Mouse (Mus musculus) hindbrain, embryonic 16.5 days (tissue): ENCODE measurements around the gene Prdx6. TPM values are rescaled to one million over a fixed set of nuclear protein-coding genes. Genes with fewer than 3 reads are reported as not detected.

Source experiments
- ATAC-seq: fragments of 200-750 bp; cut with Nextera tagmentation; 2 replicates; pipeline ENCODE4 v1.8.0; 2017; ENCODE audit warnings: moderate TSS enrichment, moderate library complexity
- H3K27ac ChIP-seq: fragments of 300-500 bp; sonication (generic); 2 replicates; pipeline ENCODE4 v1.5.1; 2014; ENCODE audit warnings: low read depth, mild to moderate bottlenecking, control low read depth, low read length, moderate library complexity
- H3K27me3 ChIP-seq: fragments of 300-500 bp; sonication (generic); replicated peaks from 2 replicates; pipeline ENCODE4 v1.6.1; 2014; ENCODE audit warnings: low read length; ENCODE audit not compliant: control insufficient read depth, insufficient read depth
- H3K36me3 ChIP-seq: fragments of 300-500 bp; sonication (generic); 2 replicates; pipeline ENCODE4 v1.6.1; 2014; ENCODE audit warnings: mild to moderate bottlenecking, low read length, moderate library complexity, mixed read lengths; ENCODE audit not compliant: control insufficient read depth, insufficient read depth
- H3K4me1 ChIP-seq: fragments of 300-500 bp; sonication (generic); 2 replicates; pipeline ENCODE4 v1.6.1; 2014; ENCODE audit warnings: low read depth, low read length; ENCODE audit not compliant: control insufficient read depth, insufficient read depth
- H3K4me2 ChIP-seq: fragments of 300-500 bp; sonication (generic); 2 replicates; pipeline ENCODE4 v1.6.1; 2014; ENCODE audit warnings: mild to moderate bottlenecking, low read length, control low read depth, moderate library complexity
- H3K4me3 ChIP-seq: fragments of 300-500 bp; sonication (generic); 2 replicates; pipeline ENCODE4 v1.5.1; 2014; ENCODE audit warnings: mild to moderate bottlenecking, low read length, control low read depth, moderate library complexity
- H3K9ac ChIP-seq: fragments of 300-500 bp; sonication (generic); 2 replicates; pipeline ENCODE4 v1.6.1; 2014; ENCODE audit warnings: low read depth, mild to moderate bottlenecking, control low read depth, low read length, moderate library complexity
- H3K9me3 ChIP-seq: fragments of 300-500 bp; sonication (generic); 2 replicates; pipeline ENCODE4 v1.6.1; 2014; ENCODE audit warnings: mild to moderate bottlenecking, low read length, moderate library complexity; ENCODE audit not compliant: control insufficient read depth
- WGBS: fragments of 180-500 bp; shearing (Covaris S2); extraction: QIAGEN DNeasy Blood & Tissue Kit; methylation state at CpG from one replicate; pipeline ENCODE4 v1.1.7; 2014; 5-methylcytosine and 5-hydroxymethylcytosine counted together
- polyA plus RNA-seq: library from polyadenylated mRNA; unstranded; fragments of >200 nt; fragmentation: Nextera tagmentation; extraction: Ambion mirVana; gene quantifications from 2 replicates; pipeline ENCODE4 v1.2.1, GENCODE M21; 2015

Prdx6 gene
- polyA plus RNA-seq, 1 experiment from 2014 or later, result 208 TPM

DNA sequence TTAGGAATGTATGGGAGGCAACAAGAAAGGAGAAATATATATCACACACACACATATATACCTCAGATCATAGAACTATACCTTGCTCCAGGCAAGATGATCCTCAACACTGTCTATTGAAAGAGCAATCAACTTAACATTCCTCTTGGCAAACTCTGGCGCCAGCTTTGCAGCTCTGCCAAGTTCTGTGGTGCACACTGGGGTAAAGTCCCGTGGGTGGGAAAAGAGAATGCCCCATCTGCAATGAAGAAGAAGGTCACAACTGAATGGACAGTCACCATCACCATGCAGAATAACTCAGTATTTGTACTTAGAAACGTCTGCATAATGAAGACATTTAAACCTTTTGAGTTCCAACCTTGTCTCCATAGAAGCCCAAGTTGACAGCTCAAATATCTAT is 3.8 kb downstream of the Prdx6 start:
- 68% methylated on average over 3 of the region's 3 CpGs for WGBS

GRCm38 (mm10) chr1:161237750-161238149 is 13.3 kb downstream of the Prdx6 start:
- Histone ChIP-seq H3K9me3 (no peaks in the 10 kb centered on the region), H3K9ac (no peak overlapping the region), H3K27ac (no peak overlapping the region), H3K4me2 (no peak overlapping the region), H3K27me3 (no peaks in the 10 kb centered on the region), H3K4me1 (no peaks in the 10 kb centered on the region), H3K36me3 (peaks cover 17% of the 10 kb centered on the region), H3K4me3 (no peak overlapping the region)
- ATAC-seq, result no peak
- WGBS, result 98% methylated on average over 4 of the region's 4 CpGs

More for the DNA sequence above, 3.8 kb downstream of the Prdx6 start:
- H3K4me2 ChIP-seq, result no peak overlapping the region
- ATAC-seq, result no peak
- H3K4me3 ChIP-seq, result no peak overlapping the region
- no peaks in the 10 kb centered on the region for H3K27me3 ChIP-seq
- no peak overlapping the region for H3K9ac ChIP-seq
- H3K4me1 ChIP-seq, result peaks cover 15% of the 10 kb centered on the region
- H3K27ac ChIP-seq, result no peak overlapping the region
- H3K9me3 ChIP-seq, result no peaks in the 10 kb centered on the region
- H3K36me3 ChIP-seq, result peaks cover 13% of the 10 kb centered on the region

- Histone ChIP-seq H3K9me3 (no peaks in the 10 kb centered on the region), H3K27ac (no peak overlapping the region), H3K36me3 (peaks cover 14% of the 10 kb centered on the region), H3K9ac (no peak overlapping the region), H3K4me1 (no peaks in the 10 kb centered on the region), H3K4me2 (no peak overlapping the region), H3K4me3 (no peak overlapping the region), H3K27me3 (no peaks in the 10 kb centered on the region)
- 94% methylated on average over 7 of the region's 7 CpGs for WGBS
- no peak for ATAC-seq
Observed at GRCm38 (mm10) chr1:161237339-161237738, 13.7 kb downstream of the Prdx6 start.

GRCm38 (mm10) chr1:161233226-161233839 is 17.7 kb downstream of the Prdx6 start:
- Histone ChIP-seq H3K27ac (no peak overlapping the region), H3K4me3 (no peak overlapping the region), H3K36me3 (peaks cover 2% of the 10 kb centered on the region; the same call in 1 of the 2 replicates), H3K4me2 (no peak overlapping the region), H3K27me3 (no peaks in the 10 kb centered on the region), H3K9ac (no peak overlapping the region), H3K4me1 (no peaks in the 10 kb centered on the region), H3K9me3 (no peaks in the 10 kb centered on the region)
- 78% methylated on average over 13 of the region's 13 CpGs for WGBS
- no peak for ATAC-seq

DNA sequence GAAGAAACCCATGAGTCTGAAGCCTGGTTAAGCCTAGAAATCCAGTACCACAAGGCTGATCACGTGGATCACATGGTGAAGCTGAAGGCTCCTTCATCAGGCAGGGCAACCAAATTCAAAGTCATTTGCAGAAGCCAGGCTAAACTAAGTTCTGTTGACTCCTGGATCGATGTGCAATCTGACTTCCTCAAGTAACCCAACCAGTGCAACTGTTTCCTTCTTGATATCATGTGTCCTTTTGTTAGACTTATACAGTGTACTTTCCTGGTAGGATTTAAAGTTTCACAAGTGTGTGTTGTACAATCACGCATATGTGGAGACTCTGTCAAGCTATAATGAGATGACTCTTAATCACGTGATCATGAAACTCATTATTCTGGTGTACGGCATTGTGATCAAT is 18.8 kb downstream of the Prdx6 start:
- H3K27ac ChIP-seq, result no peak overlapping the region
- no peak for ATAC-seq
- no peaks in the 10 kb centered on the region for H3K27me3 ChIP-seq
- no peaks in the 10 kb centered on the region for H3K9me3 ChIP-seq
- peaks cover 2% of the 10 kb centered on the region; the same call in 1 of the 2 replicates for H3K36me3 ChIP-seq
- no peaks in the 10 kb centered on the region for H3K4me1 ChIP-seq
- no peak overlapping the region for H3K9ac ChIP-seq
- no peak overlapping the region for H3K4me2 ChIP-seq
- WGBS, result 94% methylated on average over 5 of the region's 5 CpGs
- no peak overlapping the region for H3K4me3 ChIP-seq

DNA sequence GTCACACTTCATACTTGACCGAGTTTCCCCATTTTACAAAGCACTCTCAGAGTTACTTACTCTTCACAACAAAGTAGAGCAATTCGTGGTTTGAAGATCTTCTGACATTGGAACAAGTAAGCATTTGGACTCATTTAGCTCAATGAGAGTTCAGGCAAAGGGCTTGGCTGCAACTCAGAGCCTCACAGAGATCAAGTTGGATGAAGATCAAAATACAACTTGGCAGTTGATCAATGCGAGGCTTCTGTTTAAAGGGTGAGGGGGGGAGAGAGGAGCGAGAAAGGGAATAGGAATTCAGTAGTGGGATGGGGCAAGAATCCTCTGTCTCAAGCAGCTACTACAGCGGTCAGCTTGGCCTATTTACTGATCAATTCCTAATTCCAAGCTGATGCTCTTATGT is 26.2 kb downstream of the Prdx6 start:
- no peaks in the 10 kb centered on the region for H3K4me1 ChIP-seq
- no peaks in the 10 kb centered on the region for H3K36me3 ChIP-seq
- H3K9me3 ChIP-seq, result no peaks in the 10 kb centered on the region
- no peaks in the 10 kb centered on the region for H3K27me3 ChIP-seq
- no peak overlapping the region for H3K27ac ChIP-seq
- peak; percentile 94 for ATAC-seq
- WGBS, result 29% methylated on average over 5 of the region's 5 CpGs
- no peak overlapping the region for H3K4me2 ChIP-seq
- H3K9ac ChIP-seq, result no peak overlapping the region
- H3K4me3 ChIP-seq, result no peak overlapping the region

GRCm38 (mm10) chr1:161219816-161220215 is 31.2 kb downstream of the Prdx6 start:
- no peak overlapping the region for H3K27ac ChIP-seq
- H3K4me2 ChIP-seq, result no peak overlapping the region
- no peaks in the 10 kb centered on the region for H3K36me3 ChIP-seq
- no peaks in the 10 kb centered on the region for H3K4me1 ChIP-seq
- H3K9ac ChIP-seq, result no peak overlapping the region
- peak; percentile 58; the same call in 1 of the 2 replicates for ATAC-seq
- H3K27me3 ChIP-seq, result no peaks in the 10 kb centered on the region
- no peaks in the 10 kb centered on the region for H3K9me3 ChIP-seq
- no peak overlapping the region for H3K4me3 ChIP-seq
- WGBS, result 63% methylated on average over 3 of the region's 3 CpGs

DNA sequence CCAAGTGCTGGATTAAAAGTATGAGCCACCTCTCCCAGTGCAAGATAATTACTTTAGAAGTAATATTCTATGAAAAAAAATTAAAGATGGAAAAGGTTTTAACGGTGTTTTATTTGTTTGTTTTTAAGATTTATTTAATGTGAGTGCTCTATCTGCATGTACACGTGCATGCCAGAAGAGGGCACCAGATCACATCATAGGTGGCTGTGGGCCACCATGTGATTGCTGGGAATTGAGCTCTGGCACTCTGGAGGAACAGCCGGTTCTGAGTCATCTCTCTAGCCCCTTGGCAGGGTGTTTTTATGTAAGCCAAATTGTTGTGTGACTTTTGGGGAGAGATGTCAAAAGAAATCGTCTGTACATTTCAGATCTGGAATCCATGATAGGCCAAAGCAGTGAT is 36.6 kb downstream of the Prdx6 start:
- 39% methylated on average over 4 of the region's 4 CpGs for WGBS
- no peaks in the 10 kb centered on the region for H3K27me3 ChIP-seq
- H3K9me3 ChIP-seq, result no peaks in the 10 kb centered on the region
- ATAC-seq, result no peak
- H3K27ac ChIP-seq, result no peak overlapping the region
- H3K4me1 ChIP-seq, result no peaks in the 10 kb centered on the region
- no peak overlapping the region for H3K9ac ChIP-seq
- no peak overlapping the region for H3K4me3 ChIP-seq
- H3K4me2 ChIP-seq, result no peak overlapping the region
- H3K36me3 ChIP-seq, result no peaks in the 10 kb centered on the region

DNA sequence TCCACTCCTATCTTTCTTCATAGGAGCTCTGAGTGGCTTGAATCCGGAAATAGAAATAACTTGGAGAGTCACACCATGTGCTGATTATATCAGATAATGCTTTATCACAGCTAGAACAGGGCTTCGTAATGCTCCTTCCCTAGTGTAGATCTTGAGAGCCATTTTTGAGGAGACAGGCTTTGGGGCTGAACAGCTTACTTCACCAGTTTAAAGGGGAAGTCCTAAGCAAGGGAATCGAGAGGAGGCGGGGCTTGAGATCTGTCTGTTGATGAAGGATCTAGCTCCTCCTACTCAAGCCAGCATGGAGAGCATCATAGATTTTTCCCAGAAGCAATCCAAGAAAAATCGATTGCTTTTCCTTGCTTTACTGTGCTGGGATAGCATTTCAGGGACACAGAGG is 51.2 kb downstream of the Prdx6 start:
- no peaks in the 10 kb centered on the region for H3K27me3 ChIP-seq

More for the DNA sequence above, 51.2 kb downstream of the Prdx6 start:
- Histone ChIP-seq H3K4me2 (no peak overlapping the region), H3K27ac (no peak overlapping the region), H3K9me3 (no peaks in the 10 kb centered on the region), H3K36me3 (no peaks in the 10 kb centered on the region), H3K9ac (no peak overlapping the region), H3K4me1 (peaks cover 4% of the 10 kb centered on the region; the same call in 1 of the 2 replicates), H3K4me3 (no peak overlapping the region)
- no peak for ATAC-seq
- WGBS, result 84% methylated on average over 5 of the region's 5 CpGs
